Mouse (Mus musculus) urinary bladder, postnatal 36 days (tissue): ENCODE results near the gene Pla2g12b.
A peak's percentile ranks its signal among the peaks of the same experiment; 100 is the strongest.

Experiments
- DNase-seq, 2 experiments: peaks; one replicate each; pipeline ENCODE4 v3.0.0; 2022; ENCODE audit warnings: low spot score in 2 of 2, mixed read lengths in 1 of 2

Gene Pla2g12b

GRCm38 (mm10) chr10:59466626-59467025 is 63.2 kb downstream of the Pla2g12b start:
- DNase-seq = no peak

GRCm38 (mm10) chr10:59467297-59467696 is 63.8 kb downstream of the Pla2g12b start:
- DNase-seq = no peak

DNA sequence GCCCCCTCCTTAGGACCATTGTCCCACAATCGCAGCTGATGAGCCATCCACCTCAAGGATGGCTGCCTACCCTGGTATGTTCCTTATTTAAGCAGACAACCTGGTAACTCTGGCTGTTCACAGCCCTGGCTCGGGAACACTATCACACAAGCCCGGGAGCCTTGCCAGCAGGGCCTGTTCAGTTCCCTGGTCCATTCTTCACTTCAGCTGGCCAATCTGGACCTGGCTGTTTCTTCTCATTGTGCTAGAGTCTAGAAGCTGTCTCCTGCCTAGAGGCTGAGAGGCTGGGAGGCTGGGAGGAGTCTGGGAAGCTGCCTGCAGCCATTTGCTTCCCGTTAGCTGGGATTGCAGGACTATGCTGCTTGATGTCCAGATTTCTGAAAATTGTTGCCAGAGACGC is 67.0 kb downstream of the Pla2g12b start:
- DNase-seq = peak in 1 of 2 experiments; percentile 13
